Mouse (Mus musculus) left cerebral cortex, adult 8-10 months (tissue): ENCODE measurements around the gene Iyd. TPM values are rescaled to one million over a fixed set of nuclear protein-coding genes. Genes with fewer than 3 reads are reported as not detected.
A peak's percentile ranks its signal among the peaks of the same experiment; 100 is the strongest.

Source experiments
- DNase-seq, 2 experiments: peaks; one replicate each; pipeline ENCODE4 v3.0.0; 2022; ENCODE audit warnings: low spot score in 2 of 2
- total RNA-seq, 4 experiments: library from RNA; stranded (reverse); gene quantifications; 2 replicates each; pipeline ENCODE4 v1.2.4; 2022

The Iyd gene
- total RNA-seq, 4 experiments from 2014 or later: 0.48 TPM; not detected in 3

DNA sequence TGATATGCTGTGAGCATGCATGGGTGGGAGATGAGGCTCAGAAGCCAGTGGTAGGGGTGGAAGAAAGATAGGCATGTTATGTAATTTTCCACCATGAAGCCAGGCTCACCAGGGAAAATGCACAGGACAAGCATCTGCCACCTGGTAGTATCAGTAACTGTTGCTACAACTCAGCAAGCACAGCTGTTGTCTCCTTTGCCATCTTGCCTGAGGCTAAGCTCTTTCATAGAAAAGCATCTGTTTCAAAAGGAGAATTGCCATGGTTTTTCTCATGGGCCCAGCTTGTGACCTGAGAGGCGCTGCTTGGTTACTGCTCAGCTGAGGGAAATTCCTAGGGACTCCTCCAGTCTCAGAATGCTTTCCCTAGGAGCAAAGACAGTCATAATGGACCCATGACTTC lies 3.7 kb upstream of the Iyd start:
- no peak for DNase-seq

DNA sequence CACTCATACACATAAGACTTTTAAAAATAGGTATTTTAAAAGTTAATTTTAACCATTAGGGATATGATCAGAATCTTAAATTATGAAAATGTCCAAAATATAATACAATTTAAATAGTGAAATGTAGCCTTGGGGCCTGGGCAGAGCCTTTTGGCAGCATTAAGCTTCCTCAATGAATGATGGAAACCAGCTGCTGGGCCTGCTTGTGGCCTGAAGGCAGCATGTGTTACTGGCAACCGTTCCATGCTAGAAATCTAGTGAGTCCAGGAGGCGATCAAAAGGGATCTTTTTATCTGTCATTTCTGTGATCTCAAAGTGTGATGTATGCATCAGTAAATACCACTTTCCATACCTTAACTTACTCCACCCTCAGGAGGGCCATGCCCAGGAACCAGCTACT lies 9.3 kb downstream of the Iyd start:
- DNase-seq: no peak

DNA sequence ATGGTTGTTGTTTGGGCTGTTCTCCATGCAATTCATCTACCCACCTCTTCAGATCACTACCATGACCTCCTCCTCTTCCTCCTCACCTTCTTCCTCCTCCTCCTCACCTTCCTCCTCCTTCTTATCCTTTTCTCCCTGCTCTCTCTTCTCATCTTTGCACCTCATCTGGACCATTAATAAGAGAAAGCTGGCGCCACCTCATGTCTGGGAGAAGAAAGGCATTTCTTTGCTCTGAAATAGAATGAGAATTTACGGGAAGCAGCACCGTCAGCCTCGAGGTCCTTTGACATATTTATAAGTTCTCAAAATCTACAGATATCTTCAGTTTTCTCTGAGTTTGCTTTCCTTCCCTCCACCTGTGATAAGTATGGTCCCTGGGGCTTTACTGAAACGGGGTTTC lies 15.1 kb downstream of the Iyd start:
- DNase-seq: no peak

DNA sequence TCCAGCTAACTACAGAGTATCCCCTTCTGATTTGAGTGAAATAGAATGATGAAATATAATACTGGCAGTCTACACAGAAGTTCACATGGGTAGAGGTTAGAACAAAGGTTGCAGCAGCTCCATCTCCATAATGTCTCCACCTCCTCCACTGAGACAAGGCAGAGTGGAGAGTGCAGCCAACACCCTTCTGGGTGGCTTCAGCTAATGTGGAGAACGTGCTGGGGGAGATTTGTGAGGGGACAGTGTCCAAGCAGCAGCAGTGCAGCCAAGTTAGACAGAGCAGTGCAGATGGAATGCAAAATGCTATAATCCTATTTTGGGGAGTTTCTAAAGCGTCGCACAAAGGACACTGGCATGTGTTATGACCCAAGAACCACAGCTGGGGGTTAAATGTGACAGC lies 16.5 kb downstream of the Iyd start:
- no peak for DNase-seq

DNA sequence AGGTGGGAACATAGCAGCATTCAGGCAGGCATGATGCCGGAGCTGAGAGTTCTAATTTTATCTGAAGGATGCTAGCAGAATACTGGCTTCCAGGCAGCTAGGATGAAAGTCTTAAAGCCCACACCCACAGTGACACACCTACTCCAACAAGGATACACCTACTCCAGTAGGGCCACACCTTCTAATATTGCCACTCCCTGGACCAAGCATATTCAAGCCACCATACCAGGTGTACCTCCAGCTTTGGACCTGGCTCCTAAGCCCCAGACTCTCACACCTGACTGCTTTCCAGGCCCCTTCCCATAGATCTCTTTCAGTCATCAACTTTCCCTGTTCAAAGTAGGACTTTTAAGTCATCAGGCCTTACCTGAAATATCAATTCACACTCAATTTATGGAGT lies 19.1 kb downstream of the Iyd start:
- no peak for DNase-seq

DNA sequence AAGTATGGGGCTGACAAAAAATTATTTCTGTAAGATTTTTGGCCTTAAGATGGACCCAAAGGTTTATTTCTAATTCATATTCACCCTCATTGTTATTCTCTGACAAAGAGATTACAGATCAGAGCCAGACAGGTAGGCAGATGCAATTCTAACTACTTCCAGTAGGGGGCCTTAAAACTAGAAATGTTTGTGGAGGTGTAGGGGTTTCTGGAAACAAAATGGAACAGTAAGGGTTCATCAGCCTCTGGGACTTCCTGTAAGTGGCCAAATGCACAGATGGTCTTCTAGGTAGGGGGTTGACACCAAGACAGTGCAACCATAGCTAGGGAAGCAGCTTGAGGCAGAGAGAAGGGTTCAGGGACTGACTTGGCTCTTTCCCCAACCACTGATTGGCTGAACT lies 22.1 kb downstream of the Iyd start:
- DNase-seq: no peak

DNA sequence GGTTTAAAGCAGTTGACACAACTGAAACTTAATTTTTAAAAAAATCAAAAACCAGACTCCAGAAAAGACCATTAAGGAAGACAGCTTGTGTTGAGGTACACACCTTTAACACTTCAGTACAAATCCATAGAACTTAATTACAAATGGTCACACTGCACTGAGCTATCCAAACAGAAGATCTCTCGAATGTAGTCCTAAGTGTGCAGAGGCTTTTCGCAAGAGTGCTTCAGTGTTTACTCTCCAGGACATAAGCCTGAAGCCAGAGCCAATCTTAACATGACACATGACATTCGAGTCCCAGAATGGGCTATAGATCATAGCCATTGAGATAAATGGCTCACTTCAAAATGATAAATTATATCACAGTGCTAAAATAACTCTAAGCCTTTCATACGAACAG lies 25.1 kb downstream of the Iyd start:
- DNase-seq: no peak

DNA sequence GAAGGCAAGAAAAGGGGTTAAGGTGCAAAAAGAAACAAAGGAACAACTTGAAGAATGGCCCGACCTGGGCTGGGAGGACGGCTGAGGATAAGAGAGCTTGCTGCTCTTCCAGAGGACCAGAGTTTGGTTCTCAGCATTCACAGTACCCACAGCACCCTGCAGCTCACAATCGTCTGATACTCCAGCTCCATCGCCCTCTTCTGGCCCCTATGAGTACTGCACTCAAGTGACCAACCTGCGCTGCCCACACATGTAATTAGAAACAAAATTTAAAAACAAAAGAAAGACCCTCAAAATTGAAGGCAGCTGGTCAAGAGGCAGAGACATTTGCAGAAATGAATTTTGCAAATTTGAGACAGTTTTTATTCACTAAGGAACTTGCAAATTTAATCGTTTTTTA lies 27.8 kb downstream of the Iyd start:
- DNase-seq: no peak

DNA sequence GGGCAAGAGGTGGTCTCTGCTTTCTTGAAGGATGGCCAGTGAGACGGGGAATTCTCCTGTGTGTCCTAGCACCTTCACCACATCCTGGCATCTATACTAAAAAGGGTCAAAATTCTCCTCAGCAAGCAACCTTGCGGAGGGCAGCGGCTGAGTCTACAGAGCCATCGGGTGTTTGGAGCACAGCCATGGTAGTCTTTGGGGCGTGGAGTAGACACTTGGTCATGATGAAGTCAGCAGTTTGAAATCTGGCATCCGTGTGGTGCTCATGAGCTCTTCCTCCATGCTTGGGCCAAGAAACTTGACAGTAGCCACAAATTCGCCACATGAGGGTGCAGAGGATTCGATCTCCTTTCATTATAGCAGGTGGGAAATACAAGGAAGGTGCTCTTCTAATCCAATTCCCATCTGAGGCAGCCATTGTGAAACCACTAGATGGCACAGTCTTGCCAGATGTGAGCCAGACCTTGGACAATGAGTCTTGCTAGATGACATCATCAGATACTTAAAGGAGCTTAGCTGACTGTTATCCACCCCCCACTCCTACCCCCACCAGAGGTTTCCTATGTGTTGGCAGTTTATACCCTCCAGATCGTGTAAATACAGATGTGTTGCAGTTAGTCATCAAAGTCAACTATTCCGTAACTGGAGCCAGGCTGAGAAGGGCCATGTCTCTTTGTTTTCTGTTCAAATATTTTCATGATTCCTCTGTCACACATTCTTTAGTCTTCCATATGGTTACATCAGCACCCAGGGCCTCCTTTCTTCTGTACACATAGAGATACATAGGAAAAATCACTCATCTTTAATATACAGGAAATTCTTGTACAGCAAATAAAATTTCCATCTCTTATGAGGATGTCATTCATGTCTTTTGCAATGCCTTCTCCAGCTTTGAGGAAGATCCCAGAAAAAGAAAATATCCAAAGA lies 32.9 kb downstream of the Iyd start:
- DNase-seq: peak; percentile 3 to 10

DNA sequence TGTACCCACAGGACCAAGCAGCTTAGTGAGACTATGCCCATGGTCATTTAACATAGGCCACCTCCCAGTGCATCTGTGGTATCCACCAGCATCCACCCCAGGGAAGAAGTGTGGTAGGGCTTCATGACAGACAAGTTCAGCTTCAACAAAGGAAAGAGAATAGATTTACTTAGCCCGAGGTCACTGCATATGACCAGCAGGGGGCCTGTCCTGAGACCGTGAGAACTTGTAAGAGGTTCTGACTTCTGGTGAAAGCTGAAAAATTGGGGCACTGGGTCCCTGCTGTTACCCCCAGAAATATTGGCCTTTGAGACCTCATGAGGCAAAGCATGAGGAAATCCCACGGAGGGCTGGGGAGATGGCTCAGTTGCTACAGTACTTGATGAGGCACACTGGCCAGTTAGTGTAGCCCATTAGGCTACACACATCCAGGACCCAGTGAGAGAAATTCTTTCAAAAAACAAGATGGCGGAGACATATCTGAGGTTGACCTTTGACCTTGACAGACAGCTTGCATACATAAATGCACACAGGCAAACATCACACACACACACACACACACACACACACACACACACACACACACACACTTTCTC lies 34.0 kb downstream of the Iyd start:
- DNase-seq: peak in 1 of 2 experiments; percentile 8

DNA sequence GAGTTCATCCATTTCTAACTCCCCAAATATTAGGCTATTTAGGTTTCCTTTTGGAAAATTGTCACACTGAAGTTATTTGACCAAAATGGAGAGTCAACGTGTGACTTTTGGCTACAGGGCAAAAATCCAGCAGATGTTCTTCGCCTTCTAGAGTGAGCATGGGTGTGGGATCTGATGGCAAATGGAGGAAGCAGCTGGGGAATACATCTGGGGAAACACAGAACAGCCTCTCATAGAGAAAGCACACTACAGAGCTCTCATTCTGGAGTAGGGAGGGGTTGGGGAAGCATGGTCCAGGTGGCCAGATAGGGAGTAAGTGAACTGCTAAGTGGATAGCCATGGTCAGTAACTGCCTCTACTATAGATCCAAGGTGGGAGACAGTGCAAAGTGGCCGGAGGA lies 50.6 kb downstream of the Iyd start:
- no peak for DNase-seq

DNA sequence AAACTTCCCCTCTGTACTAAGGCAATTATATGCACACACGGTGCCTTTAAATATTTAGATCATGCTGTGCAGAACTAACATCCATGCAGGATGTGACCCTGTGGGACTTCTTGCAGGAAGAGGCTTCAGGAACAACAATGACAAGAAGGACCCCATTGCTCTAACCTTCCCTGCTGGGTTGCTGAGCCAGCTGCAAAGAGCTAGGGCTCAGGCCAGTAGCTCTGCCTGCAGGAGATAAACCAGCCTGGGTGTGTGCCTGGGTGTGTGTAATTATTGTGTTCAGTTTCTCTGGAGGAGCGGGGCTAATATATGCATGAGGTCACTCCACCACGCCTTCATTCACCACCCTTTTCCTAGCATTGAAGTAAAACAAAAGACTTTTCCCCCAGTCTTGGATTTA lies 51.8 kb downstream of the Iyd start:
- no peak for DNase-seq

DNA sequence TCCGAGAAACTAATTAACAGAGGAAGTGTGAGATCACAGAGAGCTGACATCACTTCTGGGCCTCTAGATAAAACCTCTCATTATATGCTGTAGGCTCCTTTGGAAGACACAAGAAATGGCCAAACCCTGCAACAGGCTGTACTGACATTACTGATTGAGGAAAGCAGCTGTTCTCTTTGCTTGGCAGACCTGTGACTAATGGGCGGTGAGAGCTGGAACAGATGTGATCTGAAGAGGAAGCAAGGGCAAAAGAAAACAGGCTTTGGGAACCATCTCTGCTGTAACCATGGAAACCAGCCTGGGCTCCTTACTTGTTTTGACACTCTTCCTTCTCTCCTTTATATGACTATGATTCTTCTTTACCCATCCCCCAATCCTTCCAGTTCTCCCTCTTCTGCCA lies 56.7 kb downstream of the Iyd start:
- no peak for DNase-seq

DNA sequence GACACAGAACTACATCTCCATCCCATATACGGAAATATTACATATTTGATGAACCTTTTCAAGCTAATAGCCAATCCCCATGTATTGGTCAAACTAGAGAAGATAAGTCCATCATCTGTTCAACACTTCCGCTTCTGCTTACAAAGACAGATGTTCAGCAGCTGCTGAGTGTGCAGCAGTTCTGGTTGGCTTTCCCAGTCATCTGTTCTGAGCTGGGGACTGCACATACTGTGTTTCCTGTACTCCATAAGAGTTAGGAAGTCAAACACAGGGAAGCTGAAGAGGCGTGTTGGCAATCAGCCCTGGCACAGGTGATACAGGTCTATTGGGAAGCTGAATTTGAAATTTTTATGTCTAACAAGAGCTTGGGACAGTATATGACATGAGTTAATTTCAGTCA lies 57.7 kb downstream of the Iyd start:
- no peak for DNase-seq

Other genes starting within 250 kb of the Iyd start
- gene Ppp1r14c, start 174.2 kb upstream of the Iyd start, total RNA-seq: 10 to 100 TPM in 3 of 4 experiments, 1 to 10 TPM in 1; 9.8 to 13.1 (median 11.1) TPM
- gene Plekhg1, start 200.1 kb downstream of the Iyd start, total RNA-seq: 10 to 100 TPM in 1 of 4 experiments, 1 to 10 TPM in 3; 9.2 to 15.2 (median 9.3) TPM